Mouse (Mus musculus) kidney, postnatal 0 days (tissue): ENCODE data around the gene Med24. TPM values are rescaled to one million over a fixed set of nuclear protein-coding genes. Genes with fewer than 3 reads are reported as not detected.
A peak's percentile ranks its signal among the peaks of the same experiment; 100 is the strongest.
"Not testable (repeated sequence)": the region's sequence is repeated elsewhere in the genome, so short reads cannot be mapped to it uniquely, and the experiment has no call there.

Experiments used
- ATAC-seq: fragments of 200-750 bp; cut with Nextera tagmentation; replicated peaks from 2 replicates; pipeline ENCODE4 v1.8.0; 2017; ENCODE audit warnings: low read depth, moderate number of reproducible peaks, moderate TSS enrichment, moderate library complexity; ENCODE audit not compliant: low FRiP score
- DNase-seq: peaks from one replicate; pipeline ENCODE4 v3.0.0-alpha.2; 2016; ENCODE audit warnings: low spot score
- H3K27ac ChIP-seq: fragments of 300-500 bp; sonication (generic); 2 replicates; pipeline ENCODE4 v1.5.1; 2014; ENCODE audit warnings: mild to moderate bottlenecking
- H3K27me3 ChIP-seq: fragments of 300-500 bp; sonication (generic); 2 replicates; pipeline ENCODE4 v1.6.1; 2014; ENCODE audit warnings: low read length, mixed read lengths; ENCODE audit not compliant: insufficient read depth
- H3K36me3 ChIP-seq: fragments of 300-500 bp; sonication (generic); 2 replicates; pipeline ENCODE4 v1.6.1; 2014; ENCODE audit warnings: low read length, mixed read lengths; ENCODE audit not compliant: insufficient read depth
- H3K4me1 ChIP-seq: fragments of 300-500 bp; sonication (generic); replicated peaks from 2 replicates; pipeline ENCODE4 v1.6.1; 2014; ENCODE audit warnings: antibody characterized with exemption, low read length, mixed read lengths; ENCODE audit not compliant: insufficient read depth
- H3K4me2 ChIP-seq: fragments of 300-500 bp; sonication (generic); 2 replicates; pipeline ENCODE4 v1.6.1; 2014; ENCODE audit warnings: mild to moderate bottlenecking, low read length, moderate library complexity, mixed read lengths
- H3K4me3 ChIP-seq: fragments of 300-500 bp; sonication (generic); replicated peaks from 2 replicates; pipeline ENCODE4 v1.5.1; 2014; ENCODE audit warnings: low read depth, low read length
- H3K9ac ChIP-seq: fragments of 300-500 bp; sonication (generic); 2 replicates; pipeline ENCODE4 v1.6.1; 2014; ENCODE audit warnings: low read depth, low read length
- H3K9me3 ChIP-seq: fragments of 300-500 bp; sonication (generic); replicated peaks from 2 replicates; pipeline ENCODE4 v1.6.1; 2016; ENCODE audit warnings: low read length, inconsistent platforms, mixed read lengths
- CTCF ChIP-seq: IDR thresholded peaks from 2 replicates; pipeline ENCODE4 v1.5.1; 2016; ENCODE audit warnings: antibody characterized with exemption, low read depth, mild to moderate bottlenecking, moderate library complexity
- WGBS: fragments of 180-500 bp; shearing (Covaris S2); extraction: QIAGEN DNeasy Blood & Tissue Kit; methylation state at CpG from one replicate; pipeline ENCODE4 v1.1.7; 2014; 5-methylcytosine and 5-hydroxymethylcytosine counted together
- polyA plus RNA-seq: library from polyadenylated mRNA; unstranded; fragments of >200 nt; fragmentation: Nextera tagmentation; extraction: Ambion mirVana; gene quantifications from 2 replicates; pipeline ENCODE4 v1.2.1, GENCODE M21; 2015

Med24 gene
- polyA plus RNA-seq, 1 experiment from 2014 or later: 38.3 TPM

DNA sequence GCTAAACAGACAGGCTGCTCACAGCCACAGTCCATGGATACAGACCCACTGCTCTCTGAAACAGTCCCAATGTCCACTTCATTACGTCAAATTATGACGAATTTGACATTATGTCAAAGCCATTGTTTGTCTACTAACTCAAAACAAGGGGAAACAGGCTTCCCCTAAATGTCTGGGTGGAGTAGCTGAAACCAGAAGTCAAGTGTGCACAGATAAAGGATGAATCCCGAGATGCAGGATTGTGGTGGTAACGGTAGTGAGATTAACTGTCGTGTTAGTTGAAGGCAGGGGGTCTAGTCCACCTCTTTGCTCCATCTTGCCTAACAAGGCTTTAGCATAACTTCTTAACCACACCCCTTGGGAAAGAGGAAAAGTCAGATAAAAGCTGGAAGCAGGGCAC lies 56.8 kb downstream of the Med24 start:
- no peak overlapping the region for H3K9ac ChIP-seq
- no peak for DNase-seq
- 89% methylated on average over 5 of the region's 5 CpGs for WGBS
- TF ChIP-seq CTCF: no peak
- no peaks in the 10 kb centered on the region for H3K9me3 ChIP-seq
- H3K36me3 ChIP-seq: no peaks in the 10 kb centered on the region
- no peaks in the 10 kb centered on the region for H3K4me1 ChIP-seq
- H3K27me3 ChIP-seq: no peaks in the 10 kb centered on the region
- no peak for ATAC-seq
- no peak overlapping the region for H3K4me2 ChIP-seq
- H3K4me3 ChIP-seq: no peak overlapping the region
- H3K27ac ChIP-seq: no peak overlapping the region

DNA sequence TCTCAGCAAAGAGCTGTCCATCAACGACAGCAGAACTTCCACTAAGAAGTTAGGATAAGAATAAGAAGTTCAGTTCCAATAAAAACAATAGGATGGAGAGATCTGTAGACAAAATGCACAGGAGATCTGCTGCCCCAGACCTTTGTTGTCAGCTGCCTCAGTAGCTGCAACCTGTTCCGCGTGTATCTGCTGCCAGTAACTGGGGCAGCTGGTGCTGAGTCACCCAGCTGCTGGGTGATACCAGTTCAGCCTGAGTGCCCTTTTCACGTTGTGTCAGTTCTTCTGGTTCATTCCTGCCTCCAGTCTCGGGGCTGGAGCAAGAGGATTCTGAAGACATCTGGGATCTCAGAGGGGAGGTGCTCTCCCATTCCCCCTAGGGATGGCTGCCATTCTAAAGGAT lies 57.4 kb downstream of the Med24 start:
- no peaks in the 10 kb centered on the region for H3K27me3 ChIP-seq
- no peaks in the 10 kb centered on the region for H3K36me3 ChIP-seq
- H3K4me3 ChIP-seq: no peak overlapping the region
- H3K27ac ChIP-seq: no peak overlapping the region
- ATAC-seq (no peak), DNase-seq (no peak)
- TF ChIP-seq CTCF: no peak
- H3K4me2 ChIP-seq: no peak overlapping the region
- 50% methylated on average over 5 of the region's 5 CpGs for WGBS
- no peaks in the 10 kb centered on the region for H3K9me3 ChIP-seq
- H3K9ac ChIP-seq: no peak overlapping the region
- H3K4me1 ChIP-seq: no peaks in the 10 kb centered on the region

DNA sequence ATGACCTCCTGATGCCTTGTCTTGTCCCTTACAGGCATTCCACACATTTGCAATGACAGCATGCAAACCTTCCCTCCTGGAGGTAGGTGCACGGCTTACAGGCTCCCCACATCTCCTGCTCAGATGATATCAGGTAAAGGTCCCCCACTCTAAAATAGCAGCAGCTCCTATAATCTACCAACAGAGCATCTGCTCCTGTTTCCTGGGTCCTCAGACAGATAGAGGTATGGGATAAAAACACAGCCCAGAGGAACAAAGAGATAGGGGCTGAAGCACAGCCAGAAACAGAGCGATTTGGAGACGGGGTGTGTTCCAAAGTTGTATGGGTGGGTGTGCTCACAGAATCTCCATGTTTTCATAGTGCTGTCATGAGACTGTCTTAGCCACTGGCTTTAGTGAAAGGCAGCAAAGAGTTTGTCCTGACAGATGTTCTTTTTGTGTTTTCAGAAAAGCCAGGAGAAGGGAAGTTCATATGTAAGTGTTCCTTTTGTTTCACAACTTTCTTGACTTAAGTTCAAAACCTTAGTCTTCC lies 57.9 kb downstream of the Med24 start:
- no peaks in the 10 kb centered on the region for H3K4me1 ChIP-seq
- H3K36me3 ChIP-seq: no peaks in the 10 kb centered on the region
- H3K9ac ChIP-seq: no peak overlapping the region
- no peak overlapping the region for H3K27ac ChIP-seq
- no peaks in the 10 kb centered on the region for H3K27me3 ChIP-seq
- H3K9me3 ChIP-seq: no peaks in the 10 kb centered on the region
- no peak for ATAC-seq
- 67% methylated on average over 3 of the region's 3 CpGs for WGBS
- no peak overlapping the region for H3K4me2 ChIP-seq
- TF ChIP-seq CTCF: no peak
- no peak for DNase-seq
- H3K4me3 ChIP-seq: no peak overlapping the region

DNA sequence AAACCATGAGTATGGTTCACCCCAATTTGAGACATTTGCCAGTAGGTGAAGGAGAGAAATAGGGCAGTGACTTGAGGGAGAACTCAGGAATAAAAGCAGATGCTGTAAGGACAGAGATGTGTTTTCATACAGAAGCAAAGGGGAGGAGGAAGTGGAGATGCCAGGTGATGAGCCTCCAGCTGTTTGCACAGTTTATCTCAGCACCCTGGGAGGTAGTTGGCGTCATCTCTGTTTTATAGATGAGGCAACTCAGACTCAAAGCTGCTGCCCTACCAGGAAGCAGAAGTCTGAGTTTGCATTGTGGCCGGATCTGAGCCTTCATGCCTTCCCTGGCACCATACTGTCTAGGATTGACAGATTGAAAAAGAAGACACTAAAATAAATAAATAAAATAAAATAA lies 60.3 kb downstream of the Med24 start:
- Histone ChIP-seq H3K9me3 (no peaks in the 10 kb centered on the region), H3K27ac (no peak overlapping the region), H3K4me3 (no peak overlapping the region), H3K36me3 (no peaks in the 10 kb centered on the region), H3K4me1 (no peaks in the 10 kb centered on the region), H3K4me2 (no peak overlapping the region), H3K9ac (no peak overlapping the region), H3K27me3 (no peaks in the 10 kb centered on the region)
- TF ChIP-seq CTCF: no peak
- WGBS: 59% methylated on average over 2 of the region's 2 CpGs
- ATAC-seq: no peak
- DNase-seq: no peak

DNA sequence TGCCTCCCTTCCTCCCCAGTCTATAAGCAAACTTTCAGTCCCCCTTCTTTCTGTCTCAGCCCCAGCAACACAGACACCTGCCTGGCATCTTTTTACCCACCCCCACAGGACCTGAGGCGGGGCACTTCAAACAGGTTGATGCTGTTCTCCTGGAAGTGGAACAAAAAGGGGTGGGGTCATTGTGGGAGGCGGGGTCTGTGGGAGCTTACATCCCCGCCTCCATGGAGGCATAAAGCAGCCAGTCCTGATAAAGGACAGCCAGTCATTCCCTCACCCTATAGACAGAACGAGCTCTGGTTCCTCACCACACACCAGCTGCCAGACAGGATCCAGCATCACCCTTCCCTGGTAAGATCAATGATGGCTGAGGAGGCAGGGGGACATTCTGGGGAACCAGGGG lies 65.1 kb downstream of the Med24 start, which contains the start of gene Gsdma:
Gene Gsdma (plus strand): TSS at position 261 of the 400 bp plus-strand sequence.
- Histone ChIP-seq H3K9ac (no peak within 1 kb of the TSS), H3K4me3 (no peak within 1 kb of the TSS), H3K9me3 (no peaks in the 10 kb centered on the region), H3K36me3 (no peaks in the 10 kb centered on the region), H3K27me3 (no peaks in the 10 kb centered on the region), H3K27ac (no peak within 1 kb of the TSS), H3K4me2 (no peak within 1 kb of the TSS), H3K4me1 (no peaks in the 10 kb centered on the region)
- 20% methylated on average over 4 of the region's 4 CpGs for WGBS
- ATAC-seq (no peak), DNase-seq (no peak)
- TF ChIP-seq CTCF: no peak

DNA sequence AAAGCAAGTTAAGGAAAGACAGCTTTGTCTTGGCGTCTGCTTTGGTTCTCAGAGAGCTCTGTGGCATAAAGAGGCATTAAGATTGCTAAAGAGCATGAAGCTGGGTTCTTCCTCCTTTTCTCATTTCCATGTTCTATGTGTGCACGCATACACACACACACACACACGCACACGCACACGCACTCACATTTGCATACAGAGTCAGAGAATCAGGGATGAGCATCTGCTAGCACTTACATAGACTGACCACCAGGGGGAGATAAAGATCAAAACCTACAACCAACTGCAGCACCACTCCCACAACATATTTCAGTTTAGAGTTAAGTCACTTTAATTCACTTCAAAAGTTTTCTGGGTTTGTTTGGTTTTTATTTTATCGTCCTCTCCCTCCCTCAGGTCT lies 68.7 kb downstream of the Med24 start:
- Histone ChIP-seq H3K27ac (no peak overlapping the region), H3K4me2 (no peak overlapping the region), H3K4me1 (no peaks in the 10 kb centered on the region), H3K9ac (no peak overlapping the region), H3K36me3 (no peaks in the 10 kb centered on the region), H3K9me3 (no peaks in the 10 kb centered on the region), H3K27me3 (no peaks in the 10 kb centered on the region), H3K4me3 (no peak overlapping the region)
- no peak for ATAC-seq
- TF ChIP-seq CTCF: peak; percentile 91
- WGBS: 7% methylated on average over 6 of the region's 6 CpGs
- peak; percentile 88 for DNase-seq

DNA sequence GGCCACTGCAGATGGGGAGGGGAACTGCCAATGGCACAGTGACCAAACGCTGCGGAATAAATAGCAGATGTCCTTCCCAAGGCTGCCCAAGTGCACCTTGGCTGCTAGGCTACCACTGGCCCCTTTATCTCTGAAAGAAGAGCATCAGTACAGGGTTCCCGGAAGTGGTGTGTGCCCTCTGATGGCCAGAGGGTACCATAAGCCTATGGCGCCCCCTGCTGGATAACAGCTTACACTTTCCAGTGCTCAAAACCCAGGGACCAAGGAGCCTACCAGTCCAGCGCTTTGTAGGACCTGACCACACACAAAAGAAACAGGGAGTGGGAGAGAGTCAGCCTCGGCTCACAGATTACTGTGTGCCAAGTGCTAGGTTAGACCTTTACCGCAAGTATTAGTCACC lies 74.2 kb downstream of the Med24 start:
- H3K4me3 ChIP-seq, H3K4me2 ChIP-seq, H3K9me3 ChIP-seq, H3K9ac ChIP-seq, H3K36me3 ChIP-seq, H3K4me1 ChIP-seq, H3K27ac ChIP-seq, H3K27me3 ChIP-seq: not testable (repeated sequence)
- WGBS: 15% methylated on average over 7 of the region's 7 CpGs
- peak; percentile 76 for TF ChIP-seq CTCF
- peak; percentile 73 for DNase-seq
- ATAC-seq: peak; percentile 43; the same call in 1 of the 2 replicates

Other genes with a start within 250 kb of the Med24 start
- gene Ikzf3, start 183.4 kb downstream of the Med24 start, polyA plus RNA-seq: 0.26 and 0.29 TPM in 2 replicates
- gene Zpbp2, start 178.3 kb downstream of the Med24 start, polyA plus RNA-seq: 0.43 and 0.64 TPM in 2 replicates
- 50.1 and 51.3 TPM in 2 replicates for gene Ormdl3, start 142.1 kb downstream of the Med24 start, polyA plus RNA-seq
- not detected in 2 replicates for gene Lrrc3c, start 131.1 kb downstream of the Med24 start, polyA plus RNA-seq
- gene Gm12355, start 103.8 kb downstream of the Med24 start, polyA plus RNA-seq: 0.92 and 1.2 TPM in 2 replicates
- not detected in 2 replicates for gene Gsdma3, start 103.1 kb downstream of the Med24 start, polyA plus RNA-seq
- gene Gsdma2, start 82.7 kb downstream of the Med24 start, polyA plus RNA-seq: not detected in 2 replicates
- 0.21 TPM in 1 of 2 replicates, not detected in the other for gene Gsdma, start 65.1 kb downstream of the Med24 start, polyA plus RNA-seq
- 234 and 259 TPM in 2 replicates for gene Psmd3, start 46.9 kb downstream of the Med24 start, polyA plus RNA-seq
- gene Csf3, start 28.2 kb downstream of the Med24 start, polyA plus RNA-seq: 0.13 and 0.19 TPM in 2 replicates
- gene Thra, start 11.2 kb upstream of the Med24 start, polyA plus RNA-seq: 26.1 TPM in 2 replicates
- 3.1 and 3.5 TPM in 2 replicates for gene Nr1d1, start 45.9 kb upstream of the Med24 start, polyA plus RNA-seq
- gene Msl1, start 66.1 kb upstream of the Med24 start, polyA plus RNA-seq: 17.8 and 19.3 TPM in 2 replicates
- gene Casc3, start 75.5 kb upstream of the Med24 start, polyA plus RNA-seq: 24.6 and 25.7 TPM in 2 replicates
- gene Rapgefl1, start 107.3 kb upstream of the Med24 start, polyA plus RNA-seq: 0.77 and 1.0 TPM in 2 replicates
- gene Wipf2, start 134.2 kb upstream of the Med24 start, polyA plus RNA-seq: 3.4 and 3.5 TPM in 2 replicates
- 12.3 and 15.5 TPM in 2 replicates for gene Cdc6, start 178.4 kb upstream of the Med24 start, polyA plus RNA-seq
- 25.7 and 26.3 TPM in 2 replicates for gene Rara, start 198.4 kb upstream of the Med24 start, polyA plus RNA-seq